Mouse (Mus musculus): ENCODE data around the gene Prdm11.

GRCm38 (mm10) chr2:92983273-92983620 is 62.7 kb downstream of the Prdm11 start:
- TF ChIP-seq POLR2A (IDR thresholded peaks at IDR 0.05; ENCODE audit: low read depth, low read length) = no peak
- TF ChIP-seq CTCF (IDR thresholded peaks at IDR 0.05; ENCODE audit: extremely low read depth, insufficient read length, insufficient replicate concordance, low read depth, low read length) = no peak

Measured in small intestine, adult 2 months (tissue).